Mouse (Mus musculus) embryonic fibroblast, embryonic 13.5 days (primary cell): Measurements from ENCODE around the gene Paqr3. TPM values are rescaled to one million over a fixed set of nuclear protein-coding genes. Genes with fewer than 3 reads are reported as not detected.

Experiments used
- H3K27ac ChIP-seq: 2 replicates; pipeline ENCODE4 v1.5.1; 2012; ENCODE audit warnings: low read length, control low read depth, inconsistent platforms; ENCODE audit not compliant: insufficient read depth
- H3K4me1 ChIP-seq: 2 replicates; pipeline ENCODE4 v1.6.1; 2011; ENCODE audit warnings: low read length; ENCODE audit not compliant: control insufficient read depth, insufficient read depth
- H3K4me3 ChIP-seq: 2 replicates; pipeline ENCODE4 v1.5.1; 2011; ENCODE audit warnings: mild to moderate bottlenecking, control low read depth, low read length; ENCODE audit not compliant: insufficient read depth
- CTCF ChIP-seq: IDR thresholded peaks from 2 replicates; pipeline ENCODE4 v1.5.1; 2011; ENCODE audit warnings: mild to moderate bottlenecking, control low read depth, low read length, moderate library complexity, borderline replicate concordance; ENCODE audit not compliant: insufficient read depth
- POLR2A ChIP-seq: IDR thresholded peaks from 2 replicates; pipeline ENCODE4 v1.6.1; 2011; ENCODE audit warnings: low read depth, mild to moderate bottlenecking, control low read depth, low read length, moderate library complexity
- polyA plus RNA-seq: library from polyadenylated mRNA; stranded (reverse); fragments of >200 nt; gene quantifications from 2 replicates; pipeline ENCODE4 v1.2.4, GENCODE M21; 2011; ENCODE audit warnings: low read depth; ENCODE audit not compliant: missing spikeins, insufficient read length

The Paqr3 gene
- polyA plus RNA-seq, 1 experiment, result 13.5 TPM

- H3K4me1 ChIP-seq, result no peaks in the 10 kb centered on the region
- no peak overlapping the region for H3K27ac ChIP-seq
- TF ChIP-seq POLR2A, result no peak
- H3K4me3 ChIP-seq, result no peak overlapping the region
These were observed 24.3 kb downstream of the Paqr3 start for GRCm38 (mm10) chr5:97087030-97087630.

GRCm38 (mm10) chr5:97085071-97085470 is 26.3 kb downstream of the Paqr3 start:
- TF ChIP-seq CTCF (no peak), POLR2A (no peak)
- H3K4me3 ChIP-seq, result no peak overlapping the region
- H3K27ac ChIP-seq, result no peak overlapping the region
- H3K4me1 ChIP-seq, result no peaks in the 10 kb centered on the region

GRCm38 (mm10) chr5:97084541-97084940 is 26.9 kb downstream of the Paqr3 start:
- H3K4me1 ChIP-seq, result no peaks in the 10 kb centered on the region
- H3K4me3 ChIP-seq, result no peak overlapping the region
- no peak overlapping the region for H3K27ac ChIP-seq
- TF ChIP-seq POLR2A, result no peak
- no peak for TF ChIP-seq CTCF

GRCm38 (mm10) chr5:97083701-97084100 is 27.7 kb downstream of the Paqr3 start:
- Histone ChIP-seq H3K4me1 (no peaks in the 10 kb centered on the region), H3K27ac (no peak overlapping the region), H3K4me3 (no peak overlapping the region)
- TF ChIP-seq CTCF (no peak), POLR2A (no peak)

- Histone ChIP-seq H3K4me1 (no peaks in the 10 kb centered on the region), H3K27ac (no peak overlapping the region), H3K4me3 (no peak overlapping the region)
- TF ChIP-seq POLR2A (no peak), CTCF (peak; percentile 38; the same call in 1 of the 2 replicates)
These were observed 29.9 kb downstream of the Paqr3 start for GRCm38 (mm10) chr5:97081481-97081880.

- Histone ChIP-seq H3K4me3 (no peak overlapping the region), H3K4me1 (no peaks in the 10 kb centered on the region), H3K27ac (no peak overlapping the region)
- TF ChIP-seq POLR2A, result no peak
- TF ChIP-seq CTCF, result no peak
These were observed 32.8 kb downstream of the Paqr3 start for GRCm38 (mm10) chr5:97078641-97079040.

- no peak overlapping the region for H3K4me3 ChIP-seq
- TF ChIP-seq POLR2A (no peak), CTCF (no peak)
- H3K27ac ChIP-seq, result no peak overlapping the region
- H3K4me1 ChIP-seq, result no peaks in the 10 kb centered on the region
These were observed 33.7 kb downstream of the Paqr3 start for GRCm38 (mm10) chr5:97077676-97078075.

GRCm38 (mm10) chr5:97076167-97076566 is 35.2 kb downstream of the Paqr3 start:
- no peaks in the 10 kb centered on the region for H3K4me1 ChIP-seq
- no peak for TF ChIP-seq CTCF
- no peak for TF ChIP-seq POLR2A
- no peak overlapping the region for H3K4me3 ChIP-seq
- H3K27ac ChIP-seq, result no peak overlapping the region

- Histone ChIP-seq H3K4me1 (no peaks in the 10 kb centered on the region), H3K4me3 (no peak overlapping the region), H3K27ac (no peak overlapping the region)
- TF ChIP-seq POLR2A (no peak), CTCF (no peak)
These were observed 35.8 kb downstream of the Paqr3 start for GRCm38 (mm10) chr5:97075476-97076151.

GRCm38 (mm10) chr5:97065746-97066145 is 45.6 kb downstream of the Paqr3 start:
- Histone ChIP-seq H3K4me3 (no peak overlapping the region), H3K4me1 (no peaks in the 10 kb centered on the region), H3K27ac (no peak overlapping the region)
- TF ChIP-seq POLR2A, result no peak
- TF ChIP-seq CTCF, result no peak
